Mouse (Mus musculus) heart, adult 2 months (tissue): ENCODE results near the gene Primpol. TPM values are rescaled to one million over a fixed set of nuclear protein-coding genes. Genes with fewer than 3 reads are reported as not detected.

Source experiments
- DNase-seq, 2 experiments: peaks; one replicate each; pipeline ENCODE4 v3.0.0; 2021
- H3K27ac ChIP-seq: fragments of 200-600 bp; 2 replicates; pipeline ENCODE4 v1.8.1; 2022
- H3K27me3 ChIP-seq: fragments of 200-500 bp; 2 replicates; pipeline ENCODE4 v1.6.1; 2012; ENCODE audit warnings: mild to moderate bottlenecking, low read length, inconsistent platforms, mixed read lengths; ENCODE audit not compliant: control insufficient read depth, insufficient read depth
- H3K36me3 ChIP-seq: fragments of 200-500 bp; 2 replicates; pipeline ENCODE4 v1.6.1; 2012; ENCODE audit warnings: low read length, inconsistent platforms; ENCODE audit not compliant: control insufficient read depth, insufficient read depth
- H3K4me1 ChIP-seq: fragments of 200-500 bp; 2 replicates; pipeline ENCODE4 v1.6.1; 2011; ENCODE audit warnings: low read length; ENCODE audit not compliant: control insufficient read depth, insufficient read depth
- H3K4me3 ChIP-seq: fragments of 200-600 bp; 2 replicates; pipeline ENCODE4 v1.8.1; 2022
- H3K79me2 ChIP-seq: fragments of 200-500 bp; replicated peaks from 2 replicates; pipeline ENCODE4 v1.6.1; 2012; ENCODE audit warnings: mild to moderate bottlenecking, inconsistent platforms, low read length, moderate library complexity, mixed read lengths; ENCODE audit not compliant: control insufficient read depth, insufficient read depth
- H3K9ac ChIP-seq: fragments of 200-500 bp; 2 replicates; pipeline ENCODE4 v1.6.1; 2012; ENCODE audit warnings: low read depth, mild to moderate bottlenecking, control low read depth, inconsistent platforms, low read length, mixed read lengths
- CTCF ChIP-seq: fragments of 200-600 bp; IDR thresholded peaks from 2 replicates; pipeline ENCODE4 v1.8.1; 2022; ENCODE audit warnings: antibody characterized with exemption, mild to moderate bottlenecking, moderate library complexity
- EP300 ChIP-seq: fragments of 200-500 bp; IDR thresholded peaks from 2 replicates; pipeline ENCODE4 v1.6.1; 2011; ENCODE audit warnings: low read depth, low read length, control low read depth; ENCODE audit not compliant: insufficient read depth
- POLR2A ChIP-seq: fragments of 200-500 bp; IDR thresholded peaks from 2 replicates; pipeline ENCODE4 v1.6.1; 2011; ENCODE audit warnings: mild to moderate bottlenecking, low read depth, low read length, control low read depth; ENCODE audit not compliant: insufficient read depth
- WGBS: fragments of 180-500 bp; shearing (Covaris S2); methylation state at CpG from one replicate; pipeline ENCODE4 v1.1.7; 2018; 5-methylcytosine and 5-hydroxymethylcytosine counted together
- intact Hi-C: fragments of 180-260 bp; cut with DNase I; formaldehyde crosslinking; loops from one replicate; pipeline ENCODE4 v1.15.1; 2025
- polyA plus RNA-seq: library from polyadenylated mRNA; depleted of rRNA; stranded (reverse); fragments of >200 nt; gene quantifications from 2 replicates; pipeline ENCODE4 v1.2.3, GENCODE M21; 2012
- total RNA-seq, 2 experiments: library from RNA; stranded (reverse); gene quantifications; 2 replicates each; pipeline ENCODE4 v1.2.3; 2021

Primpol gene
- total and polyA plus RNA-seq, 3 experiments, result 0.86 to 2.4 (median 1.9) TPM

DNA sequence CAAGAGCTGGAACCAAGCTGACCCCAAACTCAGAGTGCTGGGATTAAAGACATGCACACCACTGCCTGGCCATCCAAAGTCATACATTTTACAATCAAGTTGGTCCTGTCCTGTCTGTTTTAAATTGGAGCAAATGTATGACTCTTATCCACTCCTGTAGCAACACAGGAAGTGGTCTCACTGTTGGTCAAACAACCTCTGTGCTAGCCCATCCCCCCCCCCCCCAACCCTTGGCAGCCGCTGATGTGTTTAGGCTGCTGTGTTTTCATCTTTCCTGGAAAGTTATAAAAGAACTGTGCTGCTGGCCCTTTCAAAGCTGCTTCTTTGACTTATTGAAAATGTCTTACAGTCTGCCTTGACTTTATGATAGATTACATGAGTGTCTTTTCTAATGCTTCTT is 8.2 kb upstream of the Primpol start:
- TF ChIP-seq POLR2A (no peak), CTCF (no peak), EP300 (no peak)
- WGBS, result 33% methylated on average over 1 of the region's 1 CpGs
- intact Hi-C loops, result no loop called here
- no peak for DNase-seq
- Histone ChIP-seq H3K27me3 (no peaks in the 10 kb centered on the region), H3K36me3 (no peaks in the 10 kb centered on the region), H3K27ac (no peak overlapping the region), H3K4me3 (no peak overlapping the region), H3K79me2 (0 out of 2 replicates have a peak, but pooled peaks cover 3% of the 10 kb centered on the region), H3K4me1 (no peaks in the 10 kb centered on the region), H3K9ac (no peak overlapping the region)

DNA sequence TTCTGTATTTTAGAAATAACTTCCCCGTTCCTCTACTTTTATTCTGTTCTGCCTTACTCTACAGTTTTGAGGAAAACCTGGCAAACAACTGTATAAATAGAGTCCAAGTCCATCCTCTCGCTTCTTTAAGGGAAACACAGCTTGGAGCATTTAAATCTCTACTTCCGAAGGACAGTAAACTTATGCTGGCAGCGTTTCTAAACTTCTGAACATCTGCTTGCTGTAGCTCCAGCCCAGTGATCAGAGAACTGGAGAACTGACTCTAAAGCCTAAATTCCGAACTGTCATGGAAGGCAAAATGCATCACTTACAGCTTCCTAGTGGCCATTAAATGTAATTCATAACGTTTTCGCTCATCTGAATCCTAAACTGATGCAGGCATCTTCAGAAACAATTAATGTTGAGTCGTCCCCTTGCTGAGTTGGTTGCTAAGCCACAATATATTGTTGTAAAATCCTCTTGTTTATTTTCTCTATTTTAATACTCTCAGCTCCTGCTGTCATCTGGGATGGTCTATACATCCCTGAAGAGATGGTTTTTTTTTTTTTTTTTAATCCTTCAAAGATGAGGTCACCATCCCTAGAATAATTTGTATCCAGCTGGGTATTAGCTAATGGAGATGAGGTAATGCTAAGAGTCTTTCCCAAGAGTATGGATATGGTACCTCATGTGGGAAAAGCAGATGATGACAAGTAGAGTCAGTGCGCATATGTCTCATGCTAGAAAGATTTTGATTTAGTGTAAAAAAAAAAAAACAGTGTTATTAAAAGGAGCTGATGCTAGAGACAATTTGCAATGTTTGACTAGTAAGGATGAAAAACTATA is 5.6 kb upstream of the Primpol start:
- intact Hi-C loops, result no loop called here
- no peak for TF ChIP-seq EP300
- no peak for TF ChIP-seq POLR2A
- no peak for TF ChIP-seq CTCF
- Histone ChIP-seq H3K4me3 (no peak overlapping the region), H3K79me2 (0 out of 2 replicates have a peak, but pooled peaks cover 3% of the 10 kb centered on the region), H3K27ac (no peak overlapping the region), H3K27me3 (no peaks in the 10 kb centered on the region), H3K4me1 (no peaks in the 10 kb centered on the region; the same call in 1 of the 2 replicates), H3K9ac (no peak overlapping the region), H3K36me3 (no peaks in the 10 kb centered on the region)
- WGBS, result 66% methylated on average over 9 of the region's 9 CpGs
- no peak for DNase-seq

DNA sequence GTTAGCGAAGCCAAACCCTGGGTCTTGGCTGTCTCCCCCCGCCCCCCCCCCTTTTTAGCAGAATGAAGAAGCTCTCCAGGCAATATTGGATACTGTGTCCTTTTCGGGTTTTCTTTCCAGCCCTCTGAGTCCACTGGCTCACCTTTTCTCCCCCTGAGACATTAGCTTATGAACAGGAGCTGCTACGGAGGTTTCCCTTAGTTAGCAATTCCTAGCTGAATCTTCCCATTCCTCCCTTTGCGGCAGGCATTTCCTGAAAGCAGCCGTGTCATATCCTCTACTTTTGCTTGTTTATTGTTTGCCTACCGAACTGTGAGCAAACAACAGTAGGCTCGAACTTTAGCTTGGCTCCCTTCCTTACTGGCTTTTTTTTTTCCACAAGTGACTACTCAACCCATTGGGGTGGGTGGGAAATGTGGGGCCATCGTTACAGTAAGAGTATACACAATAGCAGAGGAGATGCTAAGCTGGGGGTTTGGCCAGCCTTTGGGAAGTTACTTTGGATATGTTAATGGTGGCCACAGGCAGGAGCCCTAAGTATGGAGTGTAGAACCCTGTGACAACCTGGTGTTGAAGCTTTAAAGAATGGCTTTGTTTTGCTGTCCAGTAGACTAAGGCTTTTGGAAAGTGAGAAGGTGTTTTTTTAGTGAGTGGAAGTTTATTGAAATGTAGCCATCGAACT is 1.8 kb upstream of the Primpol start:
- Histone ChIP-seq H3K9ac (peak overlapping the region; percentile 71; the same call in 1 of the 2 replicates), H3K36me3 (no peaks in the 10 kb centered on the region), H3K79me2 (0 out of 2 replicates have a peak, but pooled peaks cover 1% of the 10 kb centered on the region), H3K4me3 (peak overlapping the region; percentile 69), H3K27ac (peak overlapping the region; percentile 65), H3K4me1 (peaks cover 1% of the 10 kb centered on the region; the same call in 1 of the 2 replicates), H3K27me3 (no peaks in the 10 kb centered on the region)
- WGBS, result 15% methylated on average over 10 of the region's 10 CpGs
- no peak for DNase-seq
- intact Hi-C loops, result loop anchor here (2.0 to 5.0 kb wide), 2 partner anchors 68 to 119 kb away; partner anchors contain the start of gene Irf2
- no peak for TF ChIP-seq CTCF

DNA sequence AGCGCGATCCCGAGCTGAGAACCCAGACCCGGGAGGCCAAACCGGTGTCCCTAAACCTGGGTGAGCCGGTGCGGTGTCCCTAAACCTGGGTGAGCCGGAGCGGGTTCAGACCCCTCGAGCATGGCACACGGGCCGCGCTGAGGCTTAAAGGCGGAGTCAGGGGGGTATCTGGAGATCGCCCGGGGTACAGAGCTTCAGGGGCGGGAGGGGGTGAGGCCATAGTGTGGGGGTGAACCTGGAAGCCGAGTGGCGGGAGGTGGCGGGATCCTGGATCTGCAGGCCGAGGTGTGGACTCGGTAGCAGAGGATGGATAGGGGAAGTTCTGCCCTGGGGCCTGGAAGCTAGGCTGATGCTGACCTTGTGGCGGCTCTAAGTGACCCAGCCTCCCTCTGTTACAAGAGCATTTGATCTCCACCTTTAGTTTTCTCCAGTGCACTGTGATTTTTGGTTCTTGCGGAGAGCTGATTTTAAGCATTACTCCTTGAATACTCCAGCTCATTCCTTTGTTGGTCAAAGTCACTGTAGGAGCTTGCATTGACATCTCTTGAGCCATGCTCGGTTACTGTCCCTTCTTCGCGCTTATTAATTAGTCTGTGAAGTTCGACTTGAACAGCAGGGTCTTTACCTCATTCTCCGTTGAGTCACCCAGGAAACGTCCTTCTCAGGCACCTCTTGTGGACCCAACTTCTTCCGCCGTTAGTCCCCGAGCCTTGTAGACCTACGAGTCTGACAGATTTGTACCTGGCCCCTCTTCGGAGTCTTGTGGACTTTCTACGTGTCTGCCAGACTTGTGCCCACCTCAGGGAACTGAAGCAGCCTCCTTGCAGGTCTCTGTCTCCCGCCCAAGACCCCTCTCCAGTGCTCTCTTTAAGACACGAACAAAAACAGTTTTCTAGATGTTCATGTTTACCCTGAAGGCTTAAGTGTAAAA is 943 bp upstream of the Primpol start:
- Histone ChIP-seq H3K4me1 (peaks cover 3% of the 10 kb centered on the region; the same call in 1 of the 2 replicates), H3K27me3 (no peaks in the 10 kb centered on the region), H3K4me3 (peak overlapping the region; percentile 69), H3K9ac (peak overlapping the region; percentile 71), H3K36me3 (no peaks in the 10 kb centered on the region), H3K27ac (peak overlapping the region; percentile 65), H3K79me2 (no peaks in the 10 kb centered on the region)
- intact Hi-C loops, result loop anchor here (2.0 to 5.0 kb wide), 2 partner anchors 67 to 119 kb away; partner anchors contain the start of gene Irf2
- DNase-seq, result no peak
- 2% methylated on average over 38 of the region's 38 CpGs for WGBS
- TF ChIP-seq EP300 (no peak), POLR2A (no peak)

DNA sequence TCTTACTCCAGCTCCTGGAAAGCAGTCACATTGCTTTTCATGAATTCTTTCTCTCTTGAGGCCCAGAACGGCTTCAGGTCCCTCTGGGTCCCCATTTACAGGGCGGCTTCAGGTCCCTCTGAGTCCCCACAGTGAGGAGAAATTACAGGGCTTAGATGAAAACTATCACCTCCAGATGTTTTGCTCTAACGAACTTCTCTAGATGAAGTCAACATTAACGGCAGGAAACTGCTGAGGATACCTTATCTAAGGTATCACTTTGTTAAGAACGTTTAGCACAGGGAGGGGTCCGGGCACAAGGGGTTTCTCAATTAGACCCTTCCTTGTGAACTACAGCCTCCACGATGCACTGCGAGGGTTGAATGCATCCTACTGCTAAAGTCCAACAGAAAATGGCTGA is 1.1 kb downstream of the Primpol start:
- Histone ChIP-seq H3K4me1 (peaks cover 3% of the 10 kb centered on the region; the same call in 1 of the 2 replicates), H3K36me3 (no peaks in the 10 kb centered on the region), H3K4me3 (no peak overlapping the region), H3K9ac (no peak overlapping the region), H3K27me3 (no peaks in the 10 kb centered on the region), H3K27ac (no peak overlapping the region), H3K79me2 (no peaks in the 10 kb centered on the region)
- intact Hi-C loops, result loop anchor here (5.0 kb wide), 1 partner anchor 121 kb away; the partner anchor contains the start of gene Irf2
- 70% methylated on average over 8 of the region's 8 CpGs for WGBS
- TF ChIP-seq POLR2A, result no peak
- TF ChIP-seq EP300, result no peak
- no peak for TF ChIP-seq CTCF
- no peak for DNase-seq
